ENCODE assay signal across 15 mouse cellular contexts in the genomic region with DNA sequence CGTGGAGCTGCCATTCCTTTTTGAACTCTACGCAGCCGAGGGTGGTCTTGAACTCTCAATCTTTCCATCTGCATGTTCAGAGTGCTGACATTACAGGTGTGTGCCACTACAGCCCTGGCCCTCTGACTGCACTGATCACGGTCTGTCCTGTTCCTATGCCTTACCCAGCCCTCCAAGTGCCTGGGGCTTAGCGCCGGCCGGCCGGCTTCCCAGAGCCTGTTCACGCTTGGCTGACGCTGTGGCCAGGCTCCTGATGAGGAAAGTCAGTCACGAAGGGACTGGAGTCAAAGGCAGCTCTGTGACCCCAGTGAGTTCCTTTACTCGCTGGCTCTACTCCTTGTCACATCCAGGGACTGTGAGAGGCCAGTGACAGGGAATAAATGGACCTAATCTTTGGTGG. TPM values are rescaled to one million over a fixed set of nuclear protein-coding genes. Genes with fewer than 3 reads are reported as not detected.
A peak's percentile ranks its signal among the peaks of the same experiment; 100 is the strongest.
DNase-seq lines count a peak whose midpoint lies in the region; ATAC-seq lines count a peak whose summit lies in the region.
"Had no signal": no experiment of that assay in that cellular context is flagged by ENCODE, and none has a peak within 500 bp of the region (broad histone marks: within the 10 kb centered on the region; RNA-seq: fewer than 3 reads in every experiment).

No protein-coding gene starts in this region.

- H3K4me3 ChIP-seq in heart, embryonic 11.5 days (ENCODE audit: low read depth, low read length): no peak overlapping the region
- no peak overlapping the region for H3K4me3 ChIP-seq in intestine, embryonic 16.5 days (ENCODE audit: low read length)
- H3K4me3 ChIP-seq in kidney, embryonic 15.5 days (replicated peaks): no peak overlapping the region
- no peak overlapping the region for H3K4me3 ChIP-seq in stomach, embryonic 16.5 days (replicated peaks; ENCODE audit: low read length)
- H3K4me3 ChIP-seq: neural tube, embryonic 15.5 days had no signal

- H3K9me3 ChIP-seq in heart, embryonic 11.5 days (replicated peaks; ENCODE audit: control insufficient read depth, low read length): no peaks in the 10 kb centered on the region
- no peaks in the 10 kb centered on the region for H3K9me3 ChIP-seq in intestine, embryonic 16.5 days (ENCODE audit: control insufficient read depth, low read length)
- no peaks in the 10 kb centered on the region for H3K9me3 ChIP-seq in kidney, embryonic 15.5 days (replicated peaks)
- no peaks in the 10 kb centered on the region for H3K9me3 ChIP-seq in stomach, embryonic 16.5 days (replicated peaks; ENCODE audit: control insufficient read depth, low read length)
- H3K9me3 ChIP-seq: neural tube, embryonic 15.5 days had no signal

- H3K9ac ChIP-seq in heart, embryonic 11.5 days (ENCODE audit: low read depth, low read length): 0 out of 2 replicates have a peak overlapping the region, but pooled peaks have one; percentile 28
- H3K9ac ChIP-seq in intestine, embryonic 16.5 days (ENCODE audit: low read depth, low read length): no peak overlapping the region
- 0 out of 2 replicates have a peak overlapping the region, but pooled peaks have one; percentile 7 for H3K9ac ChIP-seq in kidney, embryonic 15.5 days
- no peak overlapping the region for H3K9ac ChIP-seq in stomach, embryonic 16.5 days (ENCODE audit: low read length)
- H3K9ac ChIP-seq: hindbrain, embryonic 14.5 days; neural tube, embryonic 15.5 days had no signal

- H3K4me1 ChIP-seq in heart, embryonic 11.5 days (ENCODE audit: control insufficient read depth, insufficient read depth, low read length): peaks cover 15% of the 10 kb centered on the region
- H3K4me1 ChIP-seq in intestine, embryonic 16.5 days (ENCODE audit: control insufficient read depth, insufficient read depth, low read length): peaks cover 31% of the 10 kb centered on the region
- peaks cover 29% of the 10 kb centered on the region for H3K4me1 ChIP-seq in kidney, embryonic 15.5 days
- peaks cover 28% of the 10 kb centered on the region for H3K4me1 ChIP-seq in stomach, embryonic 16.5 days (ENCODE audit: control insufficient read depth, insufficient read depth, low read length)

- H3K27ac ChIP-seq in heart, embryonic 11.5 days (ENCODE audit: low read depth, low read length): 0 out of 2 replicates have a peak overlapping the region, but pooled peaks have one; percentile 15
- peak overlapping the region; percentile 67 for H3K27ac ChIP-seq in intestine, embryonic 16.5 days (ENCODE audit: low read length)
- H3K27ac ChIP-seq in kidney, embryonic 15.5 days: peak overlapping the region; percentile 51; the same call in 1 of the 2 replicates
- peak overlapping the region; percentile 26; the same call in 1 of the 2 replicates for H3K27ac ChIP-seq in stomach, embryonic 16.5 days (ENCODE audit: low read length)
- H3K27ac ChIP-seq: hindbrain, embryonic 14.5 days; macrophage; neural tube, embryonic 15.5 days had no signal

- no peaks in the 10 kb centered on the region for H3K36me3 ChIP-seq in heart, embryonic 11.5 days (ENCODE audit: control insufficient read depth, insufficient read depth, low read length)
- H3K36me3 ChIP-seq in intestine, embryonic 16.5 days (ENCODE audit: control insufficient read depth, insufficient read depth, low read length): 0 out of 2 replicates have a peak, but pooled peaks cover 3% of the 10 kb centered on the region
- no peaks in the 10 kb centered on the region for H3K36me3 ChIP-seq in kidney, embryonic 15.5 days
- H3K36me3 ChIP-seq in stomach, embryonic 16.5 days (ENCODE audit: control insufficient read depth, insufficient read depth, low read length): no peaks in the 10 kb centered on the region

- H3K27me3 ChIP-seq in heart, embryonic 11.5 days (ENCODE audit: control insufficient read depth, insufficient read depth, low read length): no peaks in the 10 kb centered on the region; the same call in 1 of the 2 replicates
- H3K27me3 ChIP-seq in intestine, embryonic 16.5 days (replicated peaks; ENCODE audit: control insufficient read depth, insufficient read depth, low read length): no peaks in the 10 kb centered on the region
- H3K27me3 ChIP-seq in kidney, embryonic 15.5 days: no peaks in the 10 kb centered on the region
- no peaks in the 10 kb centered on the region for H3K27me3 ChIP-seq in stomach, embryonic 16.5 days (ENCODE audit: control insufficient read depth, insufficient read depth, low read length)
- H3K27me3 ChIP-seq: neural tube, embryonic 15.5 days had no signal

- peak overlapping the region; percentile 8; the same call in 1 of the 2 replicates for H3K4me2 ChIP-seq in heart, embryonic 11.5 days
- no peak overlapping the region for H3K4me2 ChIP-seq in intestine, embryonic 16.5 days (ENCODE audit: low read depth, low read length)
- no peak overlapping the region for H3K4me2 ChIP-seq in kidney, embryonic 15.5 days
- no peak overlapping the region for H3K4me2 ChIP-seq in stomach, embryonic 16.5 days (ENCODE audit: low read depth, low read length)
- H3K4me2 ChIP-seq: hindbrain, embryonic 14.5 days; neural tube, embryonic 15.5 days had no signal

- DNase-seq in heart, adult 8-10 months (ENCODE audit: low spot score): no peak
- no peak for DNase-seq in adrenal gland, postnatal 36 days
- no peak for DNase-seq in MN1 (ENCODE audit: low spot score)
- DNase-seq: adrenal gland, adult 8-10 months; gastrocnemius, postnatal 14 days; right cerebral cortex, postnatal 14 days; thymus, postnatal 14 days had no signal

- 43% methylated on average over 12 of the region's 12 CpGs for WGBS in heart, embryonic 11.5 days (ENCODE audit: insufficient replicate concordance)
- WGBS in intestine, embryonic 16.5 days: 63% methylated on average over 12 of the region's 12 CpGs
- WGBS in kidney, embryonic 15.5 days: 40% methylated on average over 12 of the region's 12 CpGs
- 70% methylated on average over 12 of the region's 12 CpGs for WGBS in stomach, embryonic 16.5 days

- no peak for ATAC-seq in heart, embryonic 11.5 days (replicated peaks; ENCODE audit: insufficient number of reproducible peaks, low FRiP score, low TSS enrichment)
- ATAC-seq in intestine, embryonic 16.5 days: peak; percentile 29
- peak; percentile 84 for ATAC-seq in kidney, embryonic 15.5 days (replicated peaks; ENCODE audit: low FRiP score)
- ATAC-seq in stomach, embryonic 16.5 days (ENCODE audit: insufficient read depth, low FRiP score): no peak
- ATAC-seq: forebrain, embryonic 16.5 days had no signal

RNA-seq across cellular contexts. Expression of gene Ttc7, which starts 29.7 kb away (rescaled TPM):
- polyA plus RNA-seq in heart, embryonic 11.5 days (2014; fragmentation: Nextera tagmentation; extraction: Ambion mirVana): 1.4 and 1.9 TPM in 2 replicates
- total RNA-seq in heart, adult 8-10 months (2022): 10 to 100 TPM; 19.2 to 31.4 (median 26.0) TPM
- polyA plus RNA-seq in intestine, embryonic 16.5 days (2015; fragmentation: Nextera tagmentation; extraction: Ambion mirVana): 21.7 and 27.1 TPM in 2 replicates
- polyA plus RNA-seq in kidney, embryonic 15.5 days (2015; fragmentation: Nextera tagmentation; extraction: Ambion mirVana): 7.7 and 8.1 TPM in 2 replicates
- polyA plus RNA-seq in stomach, embryonic 16.5 days (2015; fragmentation: Nextera tagmentation; extraction: Ambion mirVana): 10.7 and 11.1 TPM in 2 replicates
- total RNA-seq in adrenal gland, postnatal 36 days (2021): 10 to 100 TPM in 1 of 2 experiments, 1 to 10 TPM in 1; 9.5 to 14.3 TPM

RNA-seq across cellular contexts. Expression of gene Mcfd2, which starts 46.6 kb away (rescaled TPM):
- polyA plus RNA-seq in heart, embryonic 11.5 days (2014; fragmentation: Nextera tagmentation; extraction: Ambion mirVana): 69.7 and 83.5 TPM in 2 replicates
- total RNA-seq in heart, adult 8-10 months (2022): 10 to 100 TPM; 56.1 to 70.7 (median 59.8) TPM
- 150 and 184 TPM in 2 replicates for polyA plus RNA-seq in intestine, embryonic 16.5 days (2015; fragmentation: Nextera tagmentation; extraction: Ambion mirVana)
- polyA plus RNA-seq in kidney, embryonic 15.5 days (2015; fragmentation: Nextera tagmentation; extraction: Ambion mirVana): 110 and 112 TPM in 2 replicates
- polyA plus RNA-seq in stomach, embryonic 16.5 days (2015; fragmentation: Nextera tagmentation; extraction: Ambion mirVana): 132 and 136 TPM in 2 replicates
- 100 to 1,000 TPM; 256 to 285 TPM for total RNA-seq in adrenal gland, postnatal 36 days (2021)

Comparison
In these comparisons a context has a peak if more than half of its experiments do, and no peak if none do; other contexts are left out.
1. ATAC-seq: peak in intestine, embryonic 16.5 days (single experiment) and kidney, embryonic 15.5 days (single experiment); none in heart, embryonic 11.5 days (single experiment) and stomach, embryonic 16.5 days (single experiment).
2. H3K27ac ChIP-seq: peak in every context shown above with its lines; median percentile 67 in intestine, embryonic 16.5 days; 51 in kidney, embryonic 15.5 days; 26 in stomach, embryonic 16.5 days; 15 in heart, embryonic 11.5 days.
3. H3K9ac ChIP-seq: peak in heart, embryonic 11.5 days (single experiment) and kidney, embryonic 15.5 days (single experiment); none in intestine, embryonic 16.5 days (single experiment) and stomach, embryonic 16.5 days (single experiment).